Mouse (Mus musculus): ENCODE data around the gene Sapcd2. TPM values are rescaled to one million over a fixed set of nuclear protein-coding genes. Genes with fewer than 3 reads are reported as not detected.

Sapcd2 gene
- polyA plus RNA-seq, 1 experiment: 25.8 TPM

DNA sequence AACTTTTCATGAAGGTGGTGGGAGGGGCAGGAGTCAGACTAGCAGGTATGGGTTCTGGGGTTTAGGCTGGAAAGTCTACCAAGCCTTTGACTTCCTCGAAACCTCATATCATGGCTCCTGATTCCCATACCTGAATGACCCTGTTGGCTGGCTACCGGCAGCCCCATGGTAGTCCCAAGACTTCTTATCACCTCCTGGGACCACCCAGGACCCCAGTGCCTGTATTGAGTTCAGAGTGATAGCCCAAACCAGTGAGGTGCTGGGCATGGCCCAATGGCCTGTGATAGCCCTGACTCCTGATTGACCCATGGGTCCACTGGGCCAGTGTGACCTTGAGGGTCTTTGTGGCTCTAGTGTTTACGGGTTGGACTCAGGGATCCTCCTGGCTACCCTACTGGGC is 21.4 kb upstream of the Sapcd2 start:
- peaks cover 83% of the 10 kb centered on the region for H3K36me3 ChIP-seq (ENCODE audit: control insufficient read depth, insufficient read depth)

DNA sequence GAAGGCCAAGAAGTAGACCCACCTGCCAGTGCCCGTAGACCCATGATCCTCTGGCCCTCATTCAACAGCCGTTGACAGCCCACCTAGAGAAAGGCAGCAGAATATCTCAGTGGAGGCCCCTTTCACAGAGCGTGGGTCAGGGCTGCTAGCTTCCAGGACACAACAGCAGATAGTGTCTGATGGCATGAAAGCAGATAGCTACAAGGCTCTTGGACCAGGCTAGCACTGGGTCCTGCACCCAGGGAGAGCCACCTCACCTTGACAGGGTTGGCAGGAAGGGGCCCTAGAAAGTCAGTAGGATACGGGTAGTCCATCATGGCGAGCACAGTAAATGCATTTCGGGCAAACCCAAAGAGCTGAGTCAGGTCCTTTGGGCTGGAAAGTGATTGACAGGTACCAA is 17.9 kb upstream of the Sapcd2 start:
- peaks cover 2% of the 10 kb centered on the region for H3K79me3 ChIP-seq (ENCODE audit: low read depth)
- H3K27me3 ChIP-seq (ENCODE audit: control insufficient read depth, insufficient read depth, insufficient read length): no peaks in the 10 kb centered on the region
- H3ac ChIP-seq (ENCODE audit: control insufficient read depth, insufficient read length, low read depth): no peak overlapping the region
- H3K79me2 ChIP-seq (ENCODE audit: control insufficient read depth, insufficient read depth): peaks cover 20% of the 10 kb centered on the region
- no peak overlapping the region for H3K4me3 ChIP-seq (ENCODE audit: insufficient read depth, poor library complexity, severe bottlenecking)
- TF ChIP-seq MYOD1 (IDR thresholded peaks at IDR 0.05; ENCODE audit: control insufficient read depth, insufficient read length, low read depth): no peak
- TF ChIP-seq CEBPB (IDR thresholded peaks at IDR 0.05; ENCODE audit: low read depth): no peak
- TF ChIP-seq CTCF (IDR thresholded peaks at IDR 0.05; ENCODE audit: control insufficient read depth, insufficient read depth, insufficient read length): no peak
- TF ChIP-seq MAX (IDR thresholded peaks at IDR 0.05): no peak
- no peak for TF ChIP-seq FOSL1 (IDR thresholded peaks at IDR 0.05; ENCODE audit: insufficient read depth, low read length, poor library complexity, severe bottlenecking)
- no peak for TF ChIP-seq USF1 (IDR thresholded peaks at IDR 0.05; ENCODE audit: low read depth)
- TF ChIP-seq MYOG (IDR thresholded peaks at IDR 0.05; ENCODE audit: control insufficient read depth, extremely low read depth, insufficient read length): no peak
- H3K36me3 ChIP-seq (ENCODE audit: control insufficient read depth, insufficient read depth): peaks cover 49% of the 10 kb centered on the region

More for the DNA sequence above, 21.4 kb upstream of the Sapcd2 start:
- peaks cover 2% of the 10 kb centered on the region for H3K79me3 ChIP-seq (ENCODE audit: low read depth)
- H3K27me3 ChIP-seq (ENCODE audit: control insufficient read depth, insufficient read depth, insufficient read length): no peaks in the 10 kb centered on the region
- no peak overlapping the region for H3ac ChIP-seq (ENCODE audit: control insufficient read depth, insufficient read length, low read depth)
- TF ChIP-seq MAX (IDR thresholded peaks at IDR 0.05) (no peak), MYOD1 (IDR thresholded peaks at IDR 0.05; ENCODE audit: control insufficient read depth, insufficient read length, low read depth) (no peak), MYOG (IDR thresholded peaks at IDR 0.05; ENCODE audit: control insufficient read depth, extremely low read depth, insufficient read length) (no peak), USF1 (IDR thresholded peaks at IDR 0.05; ENCODE audit: low read depth) (no peak), CEBPB (IDR thresholded peaks at IDR 0.05; ENCODE audit: low read depth) (no peak), FOSL1 (IDR thresholded peaks at IDR 0.05; ENCODE audit: insufficient read depth, low read length, poor library complexity, severe bottlenecking) (no peak), CTCF (IDR thresholded peaks at IDR 0.05; ENCODE audit: control insufficient read depth, insufficient read depth, insufficient read length) (no peak)
- H3K79me2 ChIP-seq (ENCODE audit: control insufficient read depth, insufficient read depth): peaks cover 17% of the 10 kb centered on the region
- no peak overlapping the region for H3K4me3 ChIP-seq (ENCODE audit: insufficient read depth, poor library complexity, severe bottlenecking)

DNA sequence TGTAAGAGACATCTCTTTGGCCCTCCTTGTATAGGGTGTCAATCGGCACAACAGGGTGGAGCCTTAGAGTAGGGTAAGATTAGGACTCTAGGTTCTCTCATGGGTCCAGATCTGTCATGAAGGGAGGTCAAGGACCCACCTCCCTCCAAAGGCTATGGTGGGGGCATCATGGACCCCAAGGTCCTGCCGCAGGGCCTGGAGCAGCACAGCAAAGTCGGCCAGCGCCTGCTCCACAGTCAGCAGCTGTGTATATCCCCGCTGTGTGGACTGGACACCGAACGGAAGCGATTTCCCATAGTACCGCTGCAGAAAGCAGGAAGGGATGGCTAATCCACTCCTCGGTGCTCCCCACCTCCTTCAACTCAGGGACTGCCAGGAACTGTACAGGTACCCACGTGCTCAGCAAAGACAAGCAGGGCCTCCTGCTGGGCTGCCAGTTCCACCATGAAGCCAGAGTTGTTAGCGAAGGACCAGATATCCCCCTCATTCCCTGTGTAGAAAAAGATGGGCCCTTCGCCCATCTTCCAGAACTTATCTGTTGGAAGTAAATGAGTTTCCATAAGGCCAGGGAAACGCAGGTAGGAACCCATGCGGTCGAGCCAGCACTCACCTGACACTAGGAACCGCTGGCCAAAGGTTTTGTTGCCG is 16.6 kb upstream of the Sapcd2 start:
- no peak for TF ChIP-seq USF1 (IDR thresholded peaks at IDR 0.05; ENCODE audit: low read depth)
- TF ChIP-seq CTCF (IDR thresholded peaks at IDR 0.05; ENCODE audit: control insufficient read depth, insufficient read depth, insufficient read length): no peak
- no peak for TF ChIP-seq FOSL1 (IDR thresholded peaks at IDR 0.05; ENCODE audit: insufficient read depth, low read length, poor library complexity, severe bottlenecking)
- no peak for TF ChIP-seq MYOG (IDR thresholded peaks at IDR 0.05; ENCODE audit: control insufficient read depth, extremely low read depth, insufficient read length)
- no peak for TF ChIP-seq CEBPB (IDR thresholded peaks at IDR 0.05; ENCODE audit: low read depth)
- TF ChIP-seq MAX (IDR thresholded peaks at IDR 0.05): no peak
- no peak for TF ChIP-seq MYOD1 (IDR thresholded peaks at IDR 0.05; ENCODE audit: control insufficient read depth, insufficient read length, low read depth)
- Histone ChIP-seq H3K27me3 (ENCODE audit: control insufficient read depth, insufficient read depth, insufficient read length) (no peaks in the 10 kb centered on the region), H3K4me3 (ENCODE audit: insufficient read depth, poor library complexity, severe bottlenecking) (peak overlapping the region; percentile 44), H3K36me3 (ENCODE audit: control insufficient read depth, insufficient read depth) (peaks cover 47% of the 10 kb centered on the region), H3K79me3 (ENCODE audit: low read depth) (peaks cover 2% of the 10 kb centered on the region), H3K79me2 (ENCODE audit: control insufficient read depth, insufficient read depth) (peaks cover 20% of the 10 kb centered on the region), H3ac (ENCODE audit: control insufficient read depth, insufficient read length, low read depth) (peak overlapping the region; percentile 82)

DNA sequence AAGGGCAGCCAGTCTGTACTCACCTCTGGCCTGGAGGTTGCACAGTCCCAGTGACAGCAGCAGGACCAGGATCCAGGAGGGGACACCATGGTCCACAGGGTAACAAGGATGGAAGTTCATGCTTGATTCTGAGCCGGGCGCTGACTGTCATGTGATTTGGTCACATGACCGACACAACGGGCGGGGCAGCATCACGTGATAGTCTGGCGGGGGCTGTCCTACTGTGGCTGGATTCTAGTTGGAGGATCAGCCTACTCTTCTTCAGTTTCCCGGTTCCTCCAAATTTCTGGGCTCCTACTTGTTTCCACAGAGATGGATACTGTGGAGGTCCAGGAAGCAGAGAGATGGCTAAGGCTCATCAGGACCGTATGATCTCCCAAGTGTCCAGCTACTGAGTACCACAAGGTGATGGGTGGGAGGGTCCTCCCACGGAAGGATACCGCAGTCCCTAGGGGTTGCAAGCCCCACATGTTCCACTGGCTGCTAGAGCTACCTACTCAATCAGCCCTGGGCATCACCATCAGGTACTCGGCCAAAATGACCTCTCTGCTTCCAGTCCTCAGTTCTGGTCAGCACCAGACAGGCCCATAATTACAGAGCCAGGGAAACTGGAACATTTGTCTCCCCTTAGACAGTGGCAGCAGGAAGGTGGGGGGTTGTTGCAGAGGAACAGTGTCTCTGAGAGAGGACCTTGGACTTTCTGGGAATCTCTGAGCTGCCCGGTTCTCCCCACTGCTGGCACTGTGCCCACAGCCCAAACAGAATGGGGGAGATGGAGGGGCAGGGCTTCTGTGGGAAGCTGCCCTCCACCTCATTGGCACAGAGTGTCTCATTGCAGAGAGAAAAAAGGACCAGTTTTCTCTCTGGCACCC is 15.7 kb upstream of the Sapcd2 start, which contains the start of gene Dpp7:
Gene Dpp7, minus strand, starts transcription at position 152 of the 872 bp plus-strand sequence.
- peak within 1 kb of the TSS; percentile 44 for H3K4me3 ChIP-seq (ENCODE audit: insufficient read depth, poor library complexity, severe bottlenecking)
- no peaks in the 10 kb centered on the region for H3K27me3 ChIP-seq (ENCODE audit: control insufficient read depth, insufficient read depth, insufficient read length)
- peaks cover 2% of the 10 kb centered on the region for H3K79me3 ChIP-seq (ENCODE audit: low read depth)
- H3K36me3 ChIP-seq (ENCODE audit: control insufficient read depth, insufficient read depth): peaks cover 49% of the 10 kb centered on the region
- H3ac ChIP-seq (ENCODE audit: control insufficient read depth, insufficient read length, low read depth): peak within 1 kb of the TSS; percentile 82
- TF ChIP-seq MAX (IDR thresholded peaks at IDR 0.05): peak; percentile 69
- no peak for TF ChIP-seq CEBPB (IDR thresholded peaks at IDR 0.05; ENCODE audit: low read depth)
- peak; percentile 100 for TF ChIP-seq USF1 (IDR thresholded peaks at IDR 0.05; ENCODE audit: low read depth)
- H3K79me2 ChIP-seq (ENCODE audit: control insufficient read depth, insufficient read depth): peaks cover 20% of the 10 kb centered on the region

DNA sequence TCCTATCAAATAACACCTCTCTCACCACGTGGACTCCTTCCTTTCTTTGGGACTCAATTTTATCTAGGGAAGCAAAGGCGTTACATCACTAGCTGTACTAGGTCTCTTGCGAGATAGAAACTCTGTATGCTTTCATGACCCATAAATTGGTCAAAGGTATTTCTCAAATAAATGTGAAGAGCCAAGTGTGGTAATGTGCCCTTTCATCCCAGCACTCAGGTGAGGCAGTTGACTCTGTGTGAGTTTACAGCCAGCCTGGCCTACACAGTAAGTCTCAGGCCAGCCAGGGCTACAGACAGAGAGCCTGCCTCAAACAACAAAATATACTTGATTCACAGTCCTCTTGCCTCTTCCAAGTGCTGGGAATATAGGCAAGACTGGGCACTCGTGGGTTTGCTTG is 12.3 kb upstream of the Sapcd2 start:
- no peak for TF ChIP-seq FOSL1 (IDR thresholded peaks at IDR 0.05; ENCODE audit: insufficient read depth, low read length, poor library complexity, severe bottlenecking)
- TF ChIP-seq CEBPB (IDR thresholded peaks at IDR 0.05; ENCODE audit: low read depth): no peak
- no peak for TF ChIP-seq MAX (IDR thresholded peaks at IDR 0.05)
- no peak for TF ChIP-seq MYOG (IDR thresholded peaks at IDR 0.05; ENCODE audit: control insufficient read depth, extremely low read depth, insufficient read length)
- no peak for TF ChIP-seq MYOD1 (IDR thresholded peaks at IDR 0.05; ENCODE audit: control insufficient read depth, insufficient read length, low read depth)
- no peak for TF ChIP-seq CTCF (IDR thresholded peaks at IDR 0.05; ENCODE audit: control insufficient read depth, insufficient read depth, insufficient read length)
- TF ChIP-seq USF1 (IDR thresholded peaks at IDR 0.05; ENCODE audit: low read depth): no peak
- Histone ChIP-seq H3K4me3 (ENCODE audit: insufficient read depth, poor library complexity, severe bottlenecking) (no peak overlapping the region), H3ac (ENCODE audit: control insufficient read depth, insufficient read length, low read depth) (no peak overlapping the region), H3K79me3 (ENCODE audit: low read depth) (peaks cover under 1% of the 10 kb centered on the region), H3K79me2 (ENCODE audit: control insufficient read depth, insufficient read depth) (peaks cover 25% of the 10 kb centered on the region), H3K27me3 (ENCODE audit: control insufficient read depth, insufficient read depth, insufficient read length) (no peaks in the 10 kb centered on the region), H3K36me3 (ENCODE audit: control insufficient read depth, insufficient read depth) (peaks cover 39% of the 10 kb centered on the region)

Measured in C2C12 (cell line).